Mouse (Mus musculus) retina, embryonic 14.5 days (tissue): ENCODE data around the gene Iqsec1.

Experiments used
- DNase-seq: peaks from one replicate; pipeline ENCODE4 v3.0.0-alpha.2; 2015; ENCODE audit warnings: low spot score

Iqsec1 gene

GRCm38 (mm10) chr6:90753656-90754055, 234.8 kb downstream of the Iqsec1 start:
- DNase-seq: no peak

GRCm38 (mm10) chr6:90751624-90752023, 236.9 kb downstream of the Iqsec1 start:
- no peak for DNase-seq

DNA sequence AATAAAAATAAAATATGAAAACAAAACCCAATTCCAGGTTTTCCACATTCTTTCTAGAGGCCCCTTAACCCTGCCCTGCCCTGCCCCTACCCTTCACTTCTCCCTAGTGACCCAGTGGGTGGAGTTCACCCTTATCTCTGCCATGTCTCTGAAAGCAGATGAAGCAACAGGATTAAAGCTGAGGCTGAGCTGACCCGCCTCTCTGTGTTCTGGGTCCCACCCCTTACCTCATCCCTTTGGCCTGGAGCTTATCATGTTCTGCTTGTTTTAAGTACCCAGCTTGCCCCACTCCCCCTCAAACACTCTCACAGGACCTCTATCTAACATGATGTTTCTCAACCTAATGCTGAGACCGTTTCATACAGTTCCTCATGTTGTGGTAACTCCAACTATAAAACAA, 238.4 kb downstream of the Iqsec1 start:
- no peak for DNase-seq

DNA sequence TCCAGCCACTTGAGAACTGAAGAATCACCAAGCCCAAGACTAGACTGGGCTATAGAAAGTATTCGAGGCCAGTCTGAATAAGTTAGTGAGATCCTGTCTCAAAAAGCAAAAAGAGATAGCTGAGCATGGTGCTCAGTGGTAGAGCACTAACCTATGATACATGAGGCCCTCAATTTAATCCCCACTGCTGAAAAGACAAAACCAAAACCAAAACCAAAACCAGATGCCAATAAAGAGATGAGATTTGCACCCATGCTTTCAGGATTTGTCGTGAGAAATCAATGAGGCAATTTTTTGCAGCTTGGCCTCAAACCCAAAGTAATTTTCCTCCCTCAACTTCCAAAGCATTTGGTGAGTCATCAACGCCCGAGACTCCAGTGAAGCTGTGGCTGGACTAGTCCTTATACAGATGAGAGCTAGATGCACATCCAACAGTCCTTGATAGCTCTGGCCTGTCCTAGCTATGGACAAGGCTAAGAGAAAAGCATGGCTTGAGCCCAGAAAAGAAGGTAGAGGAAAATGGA, 239.0 kb downstream of the Iqsec1 start:
- no peak for DNase-seq

DNA sequence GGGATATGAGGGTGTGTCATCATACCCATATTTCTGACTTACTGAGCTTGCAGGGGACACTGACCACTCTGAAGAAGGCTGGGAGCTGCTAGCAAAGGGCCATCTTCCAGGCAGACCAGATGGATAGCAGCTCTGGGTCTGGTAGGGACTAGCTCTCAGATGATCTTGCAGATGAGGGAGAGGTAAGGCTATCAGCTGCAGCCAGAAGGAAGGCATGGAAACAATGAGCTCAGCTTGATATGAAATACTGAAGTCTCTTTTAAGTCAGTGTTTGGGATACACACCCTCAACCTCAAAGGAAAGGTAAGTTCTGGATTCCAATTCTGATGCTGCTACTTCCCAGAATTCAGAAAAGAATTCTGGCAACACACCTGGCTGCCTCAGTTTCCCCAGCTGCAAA, 239.5 kb downstream of the Iqsec1 start:
- no peak for DNase-seq

GRCm38 (mm10) chr6:90746331-90746864, 242.1 kb downstream of the Iqsec1 start:
- no peak for DNase-seq

DNA sequence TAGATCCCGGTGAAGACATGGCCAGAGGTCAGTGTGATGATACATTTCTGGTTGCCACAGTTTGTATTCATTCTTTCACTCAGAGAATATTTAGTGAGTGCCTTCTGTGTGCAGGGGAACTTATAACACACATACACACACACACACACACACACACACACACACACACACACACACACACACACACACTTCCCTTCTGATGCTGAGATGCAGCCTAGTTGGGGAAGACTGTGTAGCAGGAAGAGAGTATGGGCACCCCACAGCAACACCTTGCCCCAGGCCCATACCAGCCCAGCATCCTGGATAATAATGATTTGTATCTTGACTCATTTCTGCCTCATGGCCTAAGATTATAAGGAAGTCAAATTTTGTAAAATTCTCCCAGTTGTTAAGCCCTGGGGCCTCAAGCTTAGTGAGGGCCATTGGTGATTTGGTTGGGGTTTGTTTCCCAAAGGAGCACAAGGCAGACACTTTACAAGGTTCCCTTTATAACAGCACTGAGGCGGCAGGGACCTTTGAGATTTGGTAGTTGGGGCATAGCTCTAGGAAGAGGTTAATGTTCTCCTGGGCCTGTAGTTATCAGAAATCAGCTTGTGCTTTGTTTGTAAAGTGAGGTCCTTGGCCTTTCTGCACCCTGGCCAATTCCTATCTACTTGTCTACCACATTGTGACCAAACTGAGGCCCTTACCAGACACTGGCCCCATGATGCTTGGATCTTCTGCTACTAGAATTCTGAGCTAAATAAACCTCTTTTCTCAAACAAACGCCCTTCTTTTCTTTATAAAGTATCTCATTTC, 242.9 kb downstream of the Iqsec1 start:
- no peak for DNase-seq

DNA sequence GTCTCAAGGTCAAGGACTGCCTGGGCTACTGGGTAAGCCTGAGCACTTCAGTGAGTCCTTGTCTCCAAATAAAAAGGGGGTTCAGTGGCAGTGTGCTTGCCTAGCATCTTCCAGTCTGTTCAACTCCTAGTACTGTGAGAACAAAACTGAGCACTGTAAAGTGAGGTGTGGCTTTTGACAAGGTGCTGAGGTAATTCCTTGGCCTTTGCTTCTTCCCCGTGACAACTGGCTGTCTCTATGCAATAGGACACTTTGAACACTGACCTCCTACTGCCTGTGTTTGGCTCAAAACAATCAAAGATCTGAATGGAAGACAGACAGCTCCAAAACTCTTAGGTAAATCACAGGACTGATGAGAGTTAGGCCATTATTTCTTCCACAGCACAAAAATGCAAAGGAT, 246.0 kb downstream of the Iqsec1 start:
- DNase-seq: no peak

DNA sequence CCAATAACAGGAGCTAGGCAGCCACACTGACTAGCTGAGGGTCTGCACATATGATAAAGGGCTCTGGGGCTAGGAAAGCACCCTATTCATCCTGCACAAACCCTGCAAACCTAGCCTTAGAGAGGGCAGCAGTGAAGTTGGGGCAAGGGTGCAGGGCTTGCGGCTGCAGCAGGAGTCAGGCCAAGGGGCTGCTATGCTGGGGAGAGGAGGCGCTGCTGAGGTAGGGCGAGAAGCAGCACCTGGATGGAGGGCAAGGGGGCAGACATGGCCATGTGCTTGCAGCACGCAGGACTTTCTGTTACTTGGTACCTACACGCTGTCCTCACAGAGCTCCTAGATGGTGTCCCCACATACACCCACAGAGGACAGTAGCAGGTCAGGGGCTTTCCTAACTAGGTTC, 246.8 kb downstream of the Iqsec1 start:
- no peak for DNase-seq

DNA sequence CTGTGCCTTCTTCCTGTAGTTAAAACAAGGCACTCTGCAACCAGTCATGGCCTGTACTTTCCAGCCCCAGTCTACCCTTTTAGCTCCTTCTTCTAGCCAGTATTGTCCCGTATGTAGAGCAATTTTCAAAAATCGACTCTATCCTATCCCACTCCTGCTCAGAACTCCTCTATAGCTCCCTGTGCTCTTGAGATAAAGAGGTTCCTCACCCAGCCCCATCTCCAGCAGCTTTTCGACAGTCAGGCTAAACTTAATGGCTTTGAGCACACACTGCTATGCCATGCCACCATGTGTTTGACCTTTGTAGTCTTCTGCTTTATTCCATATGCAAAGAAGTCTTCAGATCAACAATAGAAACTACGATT, 247.4 kb downstream of the Iqsec1 start:
- DNase-seq: no peak

DNA sequence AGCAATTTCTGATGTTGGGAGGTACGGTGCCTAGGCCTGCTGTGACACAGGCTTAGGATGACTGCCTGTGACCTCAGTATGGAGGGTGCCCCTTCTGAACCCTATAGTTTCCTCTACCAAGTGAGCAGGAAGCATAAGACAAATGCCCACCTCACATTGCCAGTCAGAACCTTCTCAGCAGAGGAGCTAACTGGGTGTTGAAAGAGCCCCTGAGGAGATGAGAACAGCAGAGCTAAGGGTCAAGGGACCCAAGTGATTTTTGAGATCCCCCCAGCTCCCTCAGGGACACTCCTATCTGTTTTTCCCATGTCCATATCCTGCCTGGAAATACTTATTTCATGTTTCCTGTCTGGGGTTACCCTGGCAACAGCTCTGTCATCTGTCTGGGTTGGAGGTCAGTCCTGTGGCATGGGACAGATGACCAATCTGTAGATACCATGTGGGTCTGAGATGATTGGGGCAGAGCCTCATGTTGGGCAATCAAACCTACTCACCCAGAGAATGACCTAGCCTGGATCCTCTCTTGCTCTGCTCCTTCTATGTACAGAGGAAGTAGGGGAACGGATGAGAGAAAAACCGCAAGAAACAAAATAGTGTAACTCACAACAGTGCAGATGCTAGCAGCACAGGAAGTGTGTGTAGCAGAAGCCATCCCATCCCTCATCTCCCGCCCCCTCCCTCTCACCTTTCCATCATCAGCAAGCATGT, 248.0 kb downstream of the Iqsec1 start:
- DNase-seq: no peak

GRCm38 (mm10) chr6:90737376-90737775, 251.1 kb downstream of the Iqsec1 start:
- peak; percentile 96 for DNase-seq

DNA sequence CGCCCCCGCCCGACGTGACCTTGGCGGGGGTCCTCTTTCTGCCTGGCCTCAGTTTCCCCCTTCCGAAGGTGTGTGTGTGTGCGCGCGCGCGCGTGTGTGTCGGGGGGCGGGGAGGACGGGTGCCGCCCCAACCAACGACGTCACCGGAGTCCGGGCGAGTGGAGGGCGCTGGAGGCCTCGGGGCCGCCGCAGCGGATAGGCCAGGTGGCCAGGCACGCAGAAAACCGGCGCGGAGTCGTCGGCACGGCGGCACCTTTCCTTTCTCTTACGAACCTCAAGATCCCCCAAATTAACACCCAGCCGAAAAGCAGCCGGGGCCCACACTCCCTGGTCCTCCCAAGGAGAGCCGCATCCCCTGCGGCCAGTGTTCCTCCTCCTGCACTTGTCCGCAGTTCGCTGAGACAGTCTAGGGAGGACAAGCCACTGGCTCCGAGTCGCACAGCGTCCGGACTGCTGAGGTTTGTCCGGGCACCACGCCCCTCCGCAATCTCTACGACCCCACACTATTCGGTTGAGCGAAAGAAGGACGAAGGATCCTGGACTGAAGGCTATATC, 251.7 kb downstream of the Iqsec1 start:
- peak; percentile 62 for DNase-seq

DNA sequence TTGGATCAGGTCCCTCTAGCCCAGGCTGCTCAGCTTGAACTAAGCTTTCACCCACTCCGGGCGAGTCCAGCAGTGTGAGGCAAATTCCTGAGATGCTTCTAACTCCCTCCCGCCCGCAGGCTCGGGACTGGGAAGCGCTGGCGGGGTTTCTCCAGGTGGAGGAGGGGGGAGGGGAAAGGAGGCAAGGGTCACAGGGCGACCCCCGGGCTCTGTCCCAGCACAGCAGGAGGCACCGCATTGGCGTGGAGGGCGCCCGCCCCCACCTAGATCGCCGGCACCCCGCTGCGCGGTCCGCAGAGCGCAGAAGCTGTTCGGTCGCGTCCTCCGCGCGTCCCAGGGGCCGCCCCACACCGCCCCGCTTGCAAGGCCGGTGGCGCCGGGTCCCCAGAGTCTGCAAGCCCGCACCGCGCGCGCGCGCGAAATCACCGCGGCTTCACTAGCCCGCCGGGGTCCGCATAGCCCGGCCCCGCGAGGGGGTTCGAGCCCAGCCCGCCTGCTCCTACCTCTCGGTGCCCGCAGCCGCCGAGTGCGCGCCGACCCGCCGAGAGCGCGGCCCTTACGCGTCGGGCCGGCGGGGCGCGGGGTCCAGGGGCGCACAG, 252.3 kb downstream of the Iqsec1 start:
- DNase-seq: peak; percentile 64

DNA sequence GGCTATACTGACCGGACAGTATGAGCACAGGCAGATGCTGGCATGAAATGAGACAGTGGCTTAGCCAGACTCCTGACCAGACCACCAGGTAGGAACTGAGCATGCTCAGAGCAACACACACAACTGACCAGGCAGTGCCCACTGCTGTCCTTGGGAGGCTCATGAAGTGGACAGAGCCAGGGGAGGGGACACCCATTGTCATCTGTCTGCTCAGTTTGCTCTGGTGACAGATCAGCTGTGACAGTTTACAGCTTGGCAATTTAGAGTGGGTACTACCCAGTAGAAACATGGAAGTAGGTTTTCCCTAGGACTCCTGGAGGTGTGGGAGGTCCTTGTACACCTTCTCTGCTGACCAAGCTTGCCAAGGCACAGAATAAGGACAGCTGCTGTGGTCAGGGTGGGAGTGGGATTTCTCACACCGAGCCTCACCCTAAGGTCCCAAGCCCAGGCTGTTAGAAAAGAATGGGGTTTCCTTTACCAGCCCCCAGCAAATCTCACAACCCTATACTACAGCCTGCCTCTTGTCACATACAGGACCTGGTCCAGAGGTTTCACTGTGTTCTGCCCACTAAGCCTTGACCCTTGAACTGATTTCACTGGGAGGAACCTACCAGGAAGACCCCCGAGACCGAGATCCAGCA, 253.0 kb downstream of the Iqsec1 start:
- peak; percentile 83 for DNase-seq

GRCm38 (mm10) chr6:90734806-90735205, 253.7 kb downstream of the Iqsec1 start:
- DNase-seq: no peak

DNA sequence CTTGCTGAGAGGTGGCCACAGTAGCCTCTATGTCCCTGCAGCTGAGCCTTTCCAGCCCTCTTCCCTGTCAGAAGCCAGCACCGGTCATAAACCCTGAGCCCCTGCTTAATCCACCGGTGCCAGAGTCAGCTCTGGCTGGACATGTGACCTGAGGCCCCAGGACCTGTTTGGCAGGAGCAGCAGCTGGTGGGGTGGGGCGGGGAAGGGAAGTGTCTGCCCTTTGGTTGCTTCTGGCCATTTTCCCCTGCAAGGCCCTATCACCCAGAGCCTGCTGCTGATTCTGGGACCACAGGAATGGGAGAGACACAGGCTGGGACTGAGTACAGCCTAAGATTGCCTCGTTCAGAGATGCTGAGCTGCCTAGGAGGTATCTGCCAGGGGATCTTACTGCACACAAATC, 257.2 kb downstream of the Iqsec1 start:
- DNase-seq: no peak

DNA sequence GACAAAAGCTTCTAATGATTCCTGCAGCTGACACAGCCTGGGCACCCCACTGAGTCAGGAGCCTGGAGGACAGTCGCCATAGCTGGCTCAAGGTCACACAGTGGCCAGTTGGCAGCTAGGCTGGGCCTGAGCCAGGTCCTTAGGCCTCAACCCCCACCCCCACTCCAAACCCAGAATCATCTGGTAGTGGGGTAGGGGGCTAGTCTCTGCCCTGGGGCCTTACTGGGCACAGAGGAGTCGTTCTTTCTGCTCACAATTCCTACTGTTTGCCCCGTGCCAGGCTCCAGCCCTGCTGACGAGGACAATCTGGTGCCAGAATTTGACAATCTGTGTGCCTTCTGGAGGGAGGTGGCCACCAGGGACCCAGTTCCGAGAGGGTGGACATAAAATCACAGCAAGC, 258.7 kb downstream of the Iqsec1 start:
- no peak for DNase-seq

DNA sequence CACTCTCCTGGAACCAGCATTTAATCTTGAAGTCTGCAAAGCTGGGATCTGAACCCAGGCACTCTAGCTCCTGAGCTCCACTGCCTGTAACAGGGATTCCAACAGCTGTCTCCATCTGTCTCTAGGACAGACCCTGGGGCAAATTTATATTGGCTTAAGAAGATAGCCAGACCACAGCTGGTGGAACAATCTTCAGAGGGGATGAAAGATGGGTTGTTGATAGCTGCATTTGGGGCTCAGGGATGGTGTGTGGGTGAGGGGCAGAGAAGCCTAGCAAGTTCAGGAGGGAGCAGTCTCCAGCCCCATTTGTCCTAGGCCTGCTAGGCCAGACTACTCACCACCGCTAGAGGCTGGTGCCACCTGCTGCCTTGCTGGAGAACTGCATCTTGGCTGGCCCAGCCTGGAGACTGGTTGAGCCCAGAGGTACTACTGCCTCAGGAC, 260.0 kb downstream of the Iqsec1 start:
- peak; percentile 88 for DNase-seq

- no peak for DNase-seq
Measured at GRCm38 (mm10) chr6:90727826-90728225, 260.7 kb downstream of the Iqsec1 start.

- no peak for DNase-seq
Measured at GRCm38 (mm10) chr6:90726711-90727122, 261.8 kb downstream of the Iqsec1 start.

DNA sequence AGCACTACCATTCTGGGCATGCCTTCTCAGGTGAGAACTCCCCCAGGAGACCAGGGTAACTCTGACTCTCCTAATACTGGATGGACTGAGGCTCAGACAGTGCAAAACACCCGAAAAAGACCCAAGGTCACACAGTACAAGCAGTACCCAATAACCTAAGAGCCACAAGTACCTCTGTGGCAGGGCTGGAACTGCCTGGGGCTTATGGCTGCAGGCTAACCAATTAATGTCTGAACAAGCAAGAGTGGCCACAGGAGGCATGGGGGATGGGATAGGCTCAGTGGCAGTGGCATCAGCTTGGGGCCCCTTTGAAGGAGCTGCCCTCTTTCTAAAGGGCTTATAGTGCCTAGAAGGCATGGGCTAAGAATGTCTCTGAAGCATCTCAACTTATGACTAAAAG, 263.0 kb downstream of the Iqsec1 start:
- DNase-seq: peak; percentile 70
